Mouse (Mus musculus) liver, embryonic 14.5 days (tissue): Measurements from ENCODE around the gene St6galnac3.

ENCODE experiments used
- CTCF ChIP-seq: IDR thresholded peaks from 2 replicates; pipeline ENCODE4 v1.5.1; 2016; ENCODE audit warnings: antibody characterized with exemption, low read depth, control low read depth
- EP300 ChIP-seq: IDR thresholded peaks from 2 replicates; pipeline ENCODE4 v1.6.1; 2016; ENCODE audit warnings: antibody characterized with exemption, low read depth

GRCm38 (mm10) chr3:153536260-153536659 lies 188.7 kb downstream of the St6galnac3 start:
- TF ChIP-seq CTCF (no peak), EP300 (no peak)
